Mouse (Mus musculus) heart, embryonic 14.5 days (tissue): ENCODE data around the gene Fancf. TPM values are rescaled to one million over a fixed set of nuclear protein-coding genes. Genes with fewer than 3 reads are reported as not detected.

Experiments
- ATAC-seq: fragments of 200-750 bp; cut with Nextera tagmentation; 2 replicates; pipeline ENCODE4 v1.8.0; 2017; ENCODE audit warnings: low read depth, moderate TSS enrichment; ENCODE audit not compliant: insufficient number of reproducible peaks, insufficient read depth, low FRiP score
- H3K27ac ChIP-seq, 2 experiments: fragments of 200-500 bp in 1 of 2; fragments of 300-500 bp in 1 of 2; sonication (generic) in 1 of 2; replicated peaks in 1 of 2; 2 replicates each; pipeline ENCODE4 v1.5.1; 2012 to 2014; ENCODE audit warnings: low read depth in 2 of 2, low read length in 2 of 2, control low read depth in 1 of 2, mild to moderate bottlenecking in 1 of 2, mixed read lengths in 1 of 2; ENCODE audit not compliant: control insufficient read depth in 1 of 2, insufficient read depth in 1 of 2
- H3K27me3 ChIP-seq: fragments of 300-500 bp; sonication (generic); 2 replicates; pipeline ENCODE4 v1.6.1; 2014; ENCODE audit warnings: mild to moderate bottlenecking, low read length, control low read depth; ENCODE audit not compliant: control insufficient read depth, insufficient read depth
- H3K36me3 ChIP-seq: fragments of 300-500 bp; sonication (generic); 2 replicates; pipeline ENCODE4 v1.6.1; 2014; ENCODE audit warnings: mild to moderate bottlenecking, control low read depth, low read length, mixed read lengths; ENCODE audit not compliant: control insufficient read depth, insufficient read depth
- H3K4me1 ChIP-seq, 2 experiments: fragments of 200-500 bp in 1 of 2; fragments of 300-500 bp in 1 of 2; sonication (generic) in 1 of 2; 2 replicates each; pipeline ENCODE4 v1.6.1; 2012 to 2014; ENCODE audit warnings: low read length in 2 of 2, control low read depth in 1 of 2, mixed read lengths in 1 of 2; ENCODE audit not compliant: control insufficient read depth in 2 of 2, insufficient read depth in 2 of 2
- H3K4me2 ChIP-seq: fragments of 300-500 bp; sonication (generic); 2 replicates; pipeline ENCODE4 v1.6.1; 2014; ENCODE audit warnings: mild to moderate bottlenecking, low read length
- H3K4me3 ChIP-seq, 2 experiments: fragments of 200-500 bp in 1 of 2; fragments of 300-500 bp in 1 of 2; sonication (generic) in 1 of 2; 2 replicates each; pipeline ENCODE4 v1.5.1; 2012 to 2014; ENCODE audit warnings: low read length in 2 of 2, mild to moderate bottlenecking in 2 of 2, control low read depth in 1 of 2, low read depth in 1 of 2, moderate library complexity in 1 of 2; ENCODE audit not compliant: control insufficient read depth in 1 of 2, insufficient read depth in 1 of 2
- H3K9ac ChIP-seq: fragments of 300-500 bp; sonication (generic); 2 replicates; pipeline ENCODE4 v1.6.1; 2014; ENCODE audit warnings: mild to moderate bottlenecking, low read length
- H3K9me3 ChIP-seq: fragments of 300-500 bp; sonication (generic); 2 replicates; pipeline ENCODE4 v1.6.1; 2016; ENCODE audit warnings: low read length, control low read depth; ENCODE audit not compliant: control insufficient read depth
- WGBS: fragments of 180-500 bp; shearing (Covaris S2); extraction: QIAGEN DNeasy Blood & Tissue Kit; methylation state at CpG from one replicate; pipeline ENCODE4 v1.1.7; 2014; 5-methylcytosine and 5-hydroxymethylcytosine counted together
- polyA plus RNA-seq: library from polyadenylated mRNA; unstranded; fragments of >200 nt; fragmentation: Nextera tagmentation; extraction: Ambion mirVana; gene quantifications from 2 replicates; pipeline ENCODE4 v1.2.1, GENCODE M21; 2014

The Fancf gene
- 7.6 and 9.3 TPM in 2 replicates for polyA plus RNA-seq

- WGBS = under 1% methylated on average over 43 of the region's 43 CpGs
- Histone ChIP-seq H3K4me1 (peaks cover 5 to 12% of the 10 kb centered on the region in 2 experiments), H3K4me3 (peak within 1 kb of the TSS; percentile 63 to 96), H3K36me3 (peaks cover 23% of the 10 kb centered on the region), H3K27ac (peak within 1 kb of the TSS; percentile 98), H3K9me3 (no peaks in the 10 kb centered on the region), H3K4me2 (peak within 1 kb of the TSS; percentile 72), H3K27me3 (no peaks in the 10 kb centered on the region), H3K9ac (peak within 1 kb of the TSS; percentile 89)
- peak; percentile 98 for ATAC-seq
These were observed at the start of gene Fancf for GRCm38 (mm10) chr7:51862097-51862492. Gene Fancf, minus strand, starts transcription at chr7:51862267.

- Histone ChIP-seq H3K4me3 (no peak overlapping the region), H3K4me1 (no peaks in the 10 kb centered on the region), H3K9me3 (no peaks in the 10 kb centered on the region), H3K4me2 (no peak overlapping the region), H3K27ac (no peak overlapping the region), H3K9ac (no peak overlapping the region), H3K27me3 (no peaks in the 10 kb centered on the region), H3K36me3 (no peaks in the 10 kb centered on the region)
- WGBS = 68% methylated on average over 6 of the region's 6 CpGs
- no peak for ATAC-seq
These were observed 37.0 kb upstream of the Fancf start for GRCm38 (mm10) chr7:51899066-51899465.

GRCm38 (mm10) chr7:51894939-51895338 is 32.9 kb upstream of the Fancf start:
- WGBS = 43% methylated on average over 2 of the region's 2 CpGs
- Histone ChIP-seq H3K4me1 (no peaks in the 10 kb centered on the region), H3K9me3 (no peaks in the 10 kb centered on the region), H3K4me2 (no peak overlapping the region), H3K27ac (no peak overlapping the region), H3K27me3 (no peaks in the 10 kb centered on the region), H3K9ac (no peak overlapping the region), H3K4me3 (no peak overlapping the region), H3K36me3 (no peaks in the 10 kb centered on the region)
- no peak for ATAC-seq

- H3K27ac ChIP-seq = no peak overlapping the region
- no peaks in the 10 kb centered on the region for H3K4me1 ChIP-seq
- H3K9me3 ChIP-seq = no peaks in the 10 kb centered on the region
- 76% methylated on average over 4 of the region's 4 CpGs for WGBS
- ATAC-seq = no peak
- no peak overlapping the region for H3K4me2 ChIP-seq
- H3K27me3 ChIP-seq = no peaks in the 10 kb centered on the region
- no peak overlapping the region for H3K9ac ChIP-seq
- no peaks in the 10 kb centered on the region for H3K36me3 ChIP-seq
- H3K4me3 ChIP-seq = no peak overlapping the region
These were observed 32.2 kb upstream of the Fancf start for GRCm38 (mm10) chr7:51894133-51894801.

- no peak overlapping the region for H3K27ac ChIP-seq
- H3K4me1 ChIP-seq = no peaks in the 10 kb centered on the region
- H3K36me3 ChIP-seq = no peaks in the 10 kb centered on the region
- WGBS = 80% methylated on average over 4 of the region's 4 CpGs
- H3K27me3 ChIP-seq = no peaks in the 10 kb centered on the region
- no peak overlapping the region for H3K4me2 ChIP-seq
- no peak overlapping the region for H3K4me3 ChIP-seq
- H3K9ac ChIP-seq = no peak overlapping the region
- no peaks in the 10 kb centered on the region for H3K9me3 ChIP-seq
- no peak for ATAC-seq
These were observed 30.9 kb upstream of the Fancf start for GRCm38 (mm10) chr7:51893008-51893407.

- no peak for ATAC-seq
- no peaks in the 10 kb centered on the region for H3K9me3 ChIP-seq
- H3K4me3 ChIP-seq = no peak overlapping the region
- H3K4me2 ChIP-seq = no peak overlapping the region
- H3K36me3 ChIP-seq = no peaks in the 10 kb centered on the region
- 83% methylated on average over 1 of the region's 1 CpGs for WGBS
- H3K27me3 ChIP-seq = no peaks in the 10 kb centered on the region
- no peak overlapping the region for H3K9ac ChIP-seq
- H3K4me1 ChIP-seq = no peaks in the 10 kb centered on the region
- no peak overlapping the region for H3K27ac ChIP-seq
These were observed 30.3 kb upstream of the Fancf start for GRCm38 (mm10) chr7:51892224-51892965.

GRCm38 (mm10) chr7:51889601-51890000 is 27.5 kb upstream of the Fancf start:
- WGBS = 86% methylated on average over 7 of the region's 7 CpGs
- ATAC-seq = no peak
- no peak overlapping the region for H3K4me2 ChIP-seq
- H3K27me3 ChIP-seq = no peaks in the 10 kb centered on the region
- H3K36me3 ChIP-seq = no peaks in the 10 kb centered on the region
- no peak overlapping the region for H3K4me3 ChIP-seq
- no peak overlapping the region for H3K27ac ChIP-seq
- H3K4me1 ChIP-seq = no peaks in the 10 kb centered on the region
- no peak overlapping the region for H3K9ac ChIP-seq
- H3K9me3 ChIP-seq = no peaks in the 10 kb centered on the region
